Mouse (Mus musculus): Measurements from ENCODE around the gene Gm37240. TPM values are rescaled to one million over a fixed set of nuclear protein-coding genes. Genes with fewer than 3 reads are reported as not detected.

Gm37240 gene
- polyA plus RNA-seq, 1 experiment from 2014 or later: 1.1 TPM

- no peak overlapping the region for H3K4me2 ChIP-seq (replicated peaks)
- no peaks in the 10 kb centered on the region for H3K9me3 ChIP-seq
- ATAC-seq (ENCODE audit: low FRiP score, low read depth): no peak
- WGBS: 79% methylated on average over 9 of the region's 9 CpGs
- no peaks in the 10 kb centered on the region for H3K27me3 ChIP-seq (replicated peaks)
- no peak overlapping the region for H3K9ac ChIP-seq
- H3K36me3 ChIP-seq: no peaks in the 10 kb centered on the region
- no peak overlapping the region for H3K4me3 ChIP-seq
- H3K4me1 ChIP-seq: 0 out of 2 replicates have a peak, but pooled peaks cover 5% of the 10 kb centered on the region
- H3K27ac ChIP-seq: no peak overlapping the region
Observed at GRCm38 (mm10) chr3:84695867-84696361, 1191.4 kb downstream of the Gm37240 start.

GRCm38 (mm10) chr3:84695418-84695817 lies 1191.9 kb downstream of the Gm37240 start:
- H3K9me3 ChIP-seq: no peaks in the 10 kb centered on the region
- no peaks in the 10 kb centered on the region for H3K36me3 ChIP-seq
- no peaks in the 10 kb centered on the region for H3K27me3 ChIP-seq (replicated peaks)
- 78% methylated on average over 9 of the region's 9 CpGs for WGBS
- ATAC-seq (ENCODE audit: low FRiP score, low read depth): peak; percentile 19; the same call in 1 of the 2 replicates
- H3K9ac ChIP-seq: no peak overlapping the region
- 0 out of 2 replicates have a peak, but pooled peaks cover 5% of the 10 kb centered on the region for H3K4me1 ChIP-seq
- H3K27ac ChIP-seq: no peak overlapping the region
- no peak overlapping the region for H3K4me3 ChIP-seq
- H3K4me2 ChIP-seq (replicated peaks): no peak overlapping the region

- H3K4me2 ChIP-seq (replicated peaks): no peak overlapping the region
- H3K27ac ChIP-seq: no peak overlapping the region
- H3K36me3 ChIP-seq: no peaks in the 10 kb centered on the region
- no peak overlapping the region for H3K4me3 ChIP-seq
- no peak overlapping the region for H3K9ac ChIP-seq
- no peaks in the 10 kb centered on the region for H3K9me3 ChIP-seq
- H3K4me1 ChIP-seq: peaks cover 13% of the 10 kb centered on the region; the same call in 1 of the 2 replicates
- ATAC-seq (ENCODE audit: low FRiP score, low read depth): no peak
- 81% methylated on average over 10 of the region's 10 CpGs for WGBS
- no peaks in the 10 kb centered on the region for H3K27me3 ChIP-seq (replicated peaks)
Observed at GRCm38 (mm10) chr3:84693886-84694285, 1193.4 kb downstream of the Gm37240 start.

GRCm38 (mm10) chr3:84692647-84693199 lies 1194.6 kb downstream of the Gm37240 start:
- Histone ChIP-seq H3K9ac (no peak overlapping the region), H3K36me3 (no peaks in the 10 kb centered on the region), H3K27me3 (replicated peaks) (no peaks in the 10 kb centered on the region), H3K4me2 (replicated peaks) (no peak overlapping the region), H3K4me3 (no peak overlapping the region), H3K4me1 (peaks cover 13% of the 10 kb centered on the region; the same call in 1 of the 2 replicates), H3K9me3 (no peaks in the 10 kb centered on the region), H3K27ac (no peak overlapping the region)
- ATAC-seq (ENCODE audit: low FRiP score, low read depth): no peak
- 58% methylated on average over 4 of the region's 4 CpGs for WGBS

- Histone ChIP-seq H3K4me1 (peaks cover 8% of the 10 kb centered on the region; the same call in 1 of the 2 replicates), H3K9me3 (no peaks in the 10 kb centered on the region), H3K27me3 (replicated peaks) (no peaks in the 10 kb centered on the region), H3K27ac (no peak overlapping the region), H3K4me2 (replicated peaks) (no peak overlapping the region), H3K9ac (no peak overlapping the region), H3K36me3 (no peaks in the 10 kb centered on the region), H3K4me3 (no peak overlapping the region)
- WGBS: 71% methylated on average over 7 of the region's 7 CpGs
- ATAC-seq (ENCODE audit: low FRiP score, low read depth): no peak
Observed at GRCm38 (mm10) chr3:84690091-84690771, 1197.1 kb downstream of the Gm37240 start.

- WGBS: 61% methylated on average over 2 of the region's 2 CpGs
- no peak for ATAC-seq (ENCODE audit: low FRiP score, low read depth)
- Histone ChIP-seq H3K9ac (no peak overlapping the region), H3K27me3 (replicated peaks) (no peaks in the 10 kb centered on the region), H3K4me3 (no peak overlapping the region), H3K9me3 (no peaks in the 10 kb centered on the region), H3K27ac (no peak overlapping the region), H3K4me1 (peaks cover 8% of the 10 kb centered on the region; the same call in 1 of the 2 replicates), H3K4me2 (replicated peaks) (no peak overlapping the region), H3K36me3 (no peaks in the 10 kb centered on the region)
Observed at GRCm38 (mm10) chr3:84689656-84690055, 1197.7 kb downstream of the Gm37240 start.

- no peak overlapping the region for H3K4me2 ChIP-seq (replicated peaks)
- H3K4me1 ChIP-seq: peaks cover 8% of the 10 kb centered on the region; the same call in 1 of the 2 replicates
- WGBS: 82% methylated on average over 5 of the region's 5 CpGs
- no peaks in the 10 kb centered on the region for H3K36me3 ChIP-seq
- ATAC-seq (ENCODE audit: low FRiP score, low read depth): no peak
- no peak overlapping the region for H3K9ac ChIP-seq
- H3K27me3 ChIP-seq (replicated peaks): no peaks in the 10 kb centered on the region
- H3K27ac ChIP-seq: no peak overlapping the region
- H3K4me3 ChIP-seq: no peak overlapping the region
- H3K9me3 ChIP-seq: no peaks in the 10 kb centered on the region
Observed at GRCm38 (mm10) chr3:84688176-84688575, 1199.1 kb downstream of the Gm37240 start.

- H3K4me2 ChIP-seq (replicated peaks): no peak overlapping the region
- peaks cover 8% of the 10 kb centered on the region; the same call in 1 of the 2 replicates for H3K4me1 ChIP-seq
- H3K4me3 ChIP-seq: no peak overlapping the region
- no peak for ATAC-seq (ENCODE audit: low FRiP score, low read depth)
- WGBS: 64% methylated on average over 2 of the region's 2 CpGs
- no peaks in the 10 kb centered on the region for H3K36me3 ChIP-seq
- no peaks in the 10 kb centered on the region for H3K9me3 ChIP-seq
- no peak overlapping the region for H3K9ac ChIP-seq
- H3K27ac ChIP-seq: no peak overlapping the region
- no peaks in the 10 kb centered on the region for H3K27me3 ChIP-seq (replicated peaks)
Observed at GRCm38 (mm10) chr3:84687488-84687846, 1199.9 kb downstream of the Gm37240 start.

- Histone ChIP-seq H3K4me3 (no peak overlapping the region), H3K36me3 (no peaks in the 10 kb centered on the region), H3K4me2 (replicated peaks) (no peak overlapping the region), H3K9me3 (no peaks in the 10 kb centered on the region), H3K27ac (no peak overlapping the region), H3K9ac (no peak overlapping the region), H3K4me1 (peaks cover 8% of the 10 kb centered on the region; the same call in 1 of the 2 replicates), H3K27me3 (replicated peaks) (no peaks in the 10 kb centered on the region)
- no peak for ATAC-seq (ENCODE audit: low FRiP score, low read depth)
- WGBS: 71% methylated on average over 7 of the region's 7 CpGs
Observed at GRCm38 (mm10) chr3:84686799-84687487, 1200.4 kb downstream of the Gm37240 start.

- peaks cover 8% of the 10 kb centered on the region; the same call in 1 of the 2 replicates for H3K4me1 ChIP-seq
- H3K9me3 ChIP-seq: no peaks in the 10 kb centered on the region
- no peak overlapping the region for H3K27ac ChIP-seq
- H3K4me3 ChIP-seq: no peak overlapping the region
- no peaks in the 10 kb centered on the region for H3K36me3 ChIP-seq
- 93% methylated on average over 2 of the region's 2 CpGs for WGBS
- no peak overlapping the region for H3K4me2 ChIP-seq (replicated peaks)
- ATAC-seq (ENCODE audit: low FRiP score, low read depth): no peak
- no peak overlapping the region for H3K9ac ChIP-seq
- H3K27me3 ChIP-seq (replicated peaks): no peaks in the 10 kb centered on the region
Observed at GRCm38 (mm10) chr3:84686294-84686672, 1201.0 kb downstream of the Gm37240 start.

- no peak for ATAC-seq (ENCODE audit: low FRiP score, low read depth)
- Histone ChIP-seq H3K4me1 (peaks cover 8% of the 10 kb centered on the region; the same call in 1 of the 2 replicates), H3K36me3 (no peaks in the 10 kb centered on the region), H3K27me3 (replicated peaks) (no peaks in the 10 kb centered on the region), H3K9me3 (no peaks in the 10 kb centered on the region), H3K27ac (no peak overlapping the region), H3K4me3 (no peak overlapping the region), H3K9ac (no peak overlapping the region), H3K4me2 (replicated peaks) (no peak overlapping the region)
- 78% methylated on average over 8 of the region's 8 CpGs for WGBS
Observed at GRCm38 (mm10) chr3:84685662-84686293, 1201.5 kb downstream of the Gm37240 start.

- Histone ChIP-seq H3K27me3 (replicated peaks) (no peaks in the 10 kb centered on the region), H3K36me3 (no peaks in the 10 kb centered on the region), H3K27ac (no peak overlapping the region), H3K4me2 (replicated peaks) (no peak overlapping the region), H3K4me1 (no peaks in the 10 kb centered on the region), H3K4me3 (no peak overlapping the region), H3K9me3 (no peaks in the 10 kb centered on the region), H3K9ac (no peak overlapping the region)
- WGBS: 93% methylated on average over 6 of the region's 6 CpGs
- no peak for ATAC-seq (ENCODE audit: low FRiP score, low read depth)
Observed at GRCm38 (mm10) chr3:84683788-84684187, 1203.5 kb downstream of the Gm37240 start.

Measured in neural tube, embryonic 12.5 days (tissue).